Mouse (Mus musculus): ENCODE measurements at regions not wholly inside any gene's neighbourhood (a gene's known extent, or its start where the extent isn't known, plus 50 kb on each side); places are given as distances from the start of the nearest gene placed in this dataset.

- DNase-seq (ENCODE audit: low read depth, low spot score), result no peak
These were observed 188.9 kb downstream of the Gm5426 start for GRCm38 (mm10) chr10:96325297-96325696.

- DNase-seq (ENCODE audit: low read depth, low spot score), result no peak
These were observed 194.5 kb downstream of the Gm5426 start for GRCm38 (mm10) chr10:96330639-96331487.

GRCm38 (mm10) chr10:96332731-96333201 is 196.4 kb downstream of the Gm5426 start:
- DNase-seq (ENCODE audit: low read depth, low spot score), result no peak

- DNase-seq (ENCODE audit: low read depth, low spot score), result no peak
These were observed 196.8 kb downstream of the Gm5426 start for GRCm38 (mm10) chr10:96333224-96333623.

GRCm38 (mm10) chr10:96336271-96336670 is 199.9 kb downstream of the Gm5426 start:
- no peak for DNase-seq (ENCODE audit: low read depth, low spot score)

GRCm38 (mm10) chr10:96337088-96337666 is 200.8 kb downstream of the Gm5426 start:
- DNase-seq (ENCODE audit: low read depth, low spot score), result no peak

- no peak for DNase-seq (ENCODE audit: low read depth, low spot score)
These were observed 201.6 kb downstream of the Gm5426 start for GRCm38 (mm10) chr10:96337797-96338608.

- DNase-seq (ENCODE audit: low read depth, low spot score), result no peak
These were observed 202.2 kb downstream of the Gm5426 start for GRCm38 (mm10) chr10:96338609-96338978.

GRCm38 (mm10) chr10:96342476-96342875 is 206.1 kb downstream of the Gm5426 start:
- DNase-seq (ENCODE audit: low read depth, low spot score), result no peak

- no peak for DNase-seq (ENCODE audit: low read depth, low spot score)
These were observed 207.3 kb downstream of the Gm5426 start for GRCm38 (mm10) chr10:96343666-96344065.

GRCm38 (mm10) chr10:96350692-96351091 is 214.3 kb downstream of the Gm5426 start:
- no peak for DNase-seq (ENCODE audit: low read depth, low spot score)

GRCm38 (mm10) chr10:96351320-96351719 is 214.9 kb downstream of the Gm5426 start:
- DNase-seq (ENCODE audit: low read depth, low spot score), result no peak

GRCm38 (mm10) chr10:96356980-96357624 is 220.7 kb downstream of the Gm5426 start:
- no peak for DNase-seq (ENCODE audit: low read depth, low spot score)

- DNase-seq (ENCODE audit: low read depth, low spot score), result no peak
These were observed 221.2 kb downstream of the Gm5426 start for GRCm38 (mm10) chr10:96357632-96358031.

- no peak for DNase-seq (ENCODE audit: low read depth, low spot score)
These were observed 222.6 kb downstream of the Gm5426 start for GRCm38 (mm10) chr10:96358984-96359383.

- no peak for DNase-seq (ENCODE audit: low read depth, low spot score)
These were observed 225.8 kb downstream of the Gm5426 start for GRCm38 (mm10) chr10:96362211-96362610.

GRCm38 (mm10) chr10:96363867-96364266 is 227.5 kb downstream of the Gm5426 start:
- DNase-seq (ENCODE audit: low read depth, low spot score), result no peak

- DNase-seq (ENCODE audit: low read depth, low spot score), result no peak
These were observed 228.7 kb downstream of the Gm5426 start for GRCm38 (mm10) chr10:96365101-96365500.

- no peak for DNase-seq (ENCODE audit: low read depth, low spot score)
These were observed 230.5 kb downstream of the Gm5426 start for GRCm38 (mm10) chr10:96366871-96367270.

- no peak for DNase-seq (ENCODE audit: low read depth, low spot score)
These were observed 234.3 kb downstream of the Gm5426 start for GRCm38 (mm10) chr10:96370547-96371320.

- DNase-seq (ENCODE audit: low read depth, low spot score), result no peak
These were observed 234.9 kb downstream of the Gm5426 start for GRCm38 (mm10) chr10:96371321-96371653.

Data from WW6 (cell line).